Mouse (Mus musculus) small intestine, adult 2 months (tissue): ENCODE data around the gene Wfdc1.

Source experiments
- CTCF ChIP-seq: fragments of 200-500 bp; IDR thresholded peaks from 2 replicates; pipeline ENCODE4 v1.5.1; 2012; ENCODE audit warnings: low read depth, mild to moderate bottlenecking, control low read depth, inconsistent platforms, low read length, moderate library complexity, mixed read lengths; ENCODE audit not compliant: insufficient replicate concordance, insufficient read length; ENCODE audit errors: extremely low read depth
- POLR2A ChIP-seq: fragments of 200-500 bp; IDR thresholded peaks from 2 replicates; pipeline ENCODE4 v1.6.1; 2012; ENCODE audit warnings: low read depth, mild to moderate bottlenecking, control low read depth, inconsistent platforms, low read length, moderate library complexity

GRCm38 (mm10) chr8:119636766-119637165 lies 29.4 kb upstream of the Wfdc1 start:
- no peak for TF ChIP-seq CTCF
- no peak for TF ChIP-seq POLR2A
